Mouse (Mus musculus): Measurements from ENCODE around the gene Efhd1. TPM values are rescaled to one million over a fixed set of nuclear protein-coding genes. Genes with fewer than 3 reads are reported as not detected.

Gene Efhd1
- polyA plus RNA-seq, 1 experiment from 2014 or later, result 2.8 TPM

- H3K9me3 ChIP-seq (ENCODE audit: control insufficient read depth, low read length), result no peaks in the 10 kb centered on the region
- H3K4me1 ChIP-seq (ENCODE audit: control insufficient read depth, insufficient read depth, low read depth, low read length), result no peaks in the 10 kb centered on the region
- no peak overlapping the region for H3K27ac ChIP-seq (ENCODE audit: low read depth, low read length)
- no peak overlapping the region for H3K9ac ChIP-seq (ENCODE audit: low read depth, low read length)
- H3K4me3 ChIP-seq (ENCODE audit: low read length), result no peak overlapping the region
- no peak overlapping the region for H3K4me2 ChIP-seq (ENCODE audit: low read length)
- WGBS, result 68% methylated on average over 4 of the region's 4 CpGs
- H3K36me3 ChIP-seq (ENCODE audit: control insufficient read depth, insufficient read depth, low read length), result no peaks in the 10 kb centered on the region
- no peaks in the 10 kb centered on the region for H3K27me3 ChIP-seq (replicated peaks; ENCODE audit: control insufficient read depth, insufficient read depth, low read length)
- ATAC-seq, result no peak
Measured at GRCm38 (mm10) chr1:87294063-87294710, 30.0 kb downstream of the Efhd1 start.

DNA sequence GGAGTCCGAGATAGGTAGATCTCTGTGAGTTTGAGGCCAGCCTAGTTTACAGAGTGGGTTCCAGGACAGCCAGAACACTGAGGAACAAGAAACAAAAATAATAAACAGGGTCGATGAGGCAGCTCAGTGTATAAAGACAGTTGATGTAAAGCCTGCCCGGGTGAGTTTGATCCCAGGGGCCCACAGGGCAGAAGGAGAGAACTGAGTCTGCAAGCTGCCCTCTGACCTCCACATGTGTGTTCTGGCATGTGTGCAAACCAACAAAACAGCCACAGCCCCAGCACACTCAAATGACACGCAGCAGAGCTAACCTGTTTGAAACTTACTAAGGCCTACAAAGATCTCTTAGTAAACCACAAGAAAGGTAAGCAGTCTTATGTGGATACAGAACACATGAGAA is 30.8 kb downstream of the Efhd1 start:
- 67% methylated on average over 4 of the region's 4 CpGs for WGBS

GRCm38 (mm10) chr1:87297346-87297925 is 33.3 kb downstream of the Efhd1 start:
- no peak overlapping the region for H3K27ac ChIP-seq (ENCODE audit: low read depth, low read length)
- no peaks in the 10 kb centered on the region for H3K27me3 ChIP-seq (replicated peaks; ENCODE audit: control insufficient read depth, insufficient read depth, low read length)
- H3K36me3 ChIP-seq (ENCODE audit: control insufficient read depth, insufficient read depth, low read length), result no peaks in the 10 kb centered on the region
- no peak for ATAC-seq
- no peak overlapping the region for H3K4me3 ChIP-seq (ENCODE audit: low read length)
- no peak overlapping the region for H3K4me2 ChIP-seq (ENCODE audit: low read length)
- no peak overlapping the region for H3K9ac ChIP-seq (ENCODE audit: low read depth, low read length)
- H3K4me1 ChIP-seq (ENCODE audit: control insufficient read depth, insufficient read depth, low read depth, low read length), result no peaks in the 10 kb centered on the region
- WGBS, result 90% methylated on average over 10 of the region's 10 CpGs
- H3K9me3 ChIP-seq (ENCODE audit: control insufficient read depth, low read length), result no peaks in the 10 kb centered on the region

More for the DNA sequence above, 30.8 kb downstream of the Efhd1 start:
- ATAC-seq, result no peak
- no peak overlapping the region for H3K9ac ChIP-seq (ENCODE audit: low read depth, low read length)
- no peak overlapping the region for H3K27ac ChIP-seq (ENCODE audit: low read depth, low read length)
- no peaks in the 10 kb centered on the region for H3K27me3 ChIP-seq (replicated peaks; ENCODE audit: control insufficient read depth, insufficient read depth, low read length)
- no peak overlapping the region for H3K4me2 ChIP-seq (ENCODE audit: low read length)
- no peak overlapping the region for H3K4me3 ChIP-seq (ENCODE audit: low read length)
- no peaks in the 10 kb centered on the region for H3K4me1 ChIP-seq (ENCODE audit: control insufficient read depth, insufficient read depth, low read depth, low read length)
- no peaks in the 10 kb centered on the region for H3K9me3 ChIP-seq (ENCODE audit: control insufficient read depth, low read length)
- no peaks in the 10 kb centered on the region for H3K36me3 ChIP-seq (ENCODE audit: control insufficient read depth, insufficient read depth, low read length)

DNA sequence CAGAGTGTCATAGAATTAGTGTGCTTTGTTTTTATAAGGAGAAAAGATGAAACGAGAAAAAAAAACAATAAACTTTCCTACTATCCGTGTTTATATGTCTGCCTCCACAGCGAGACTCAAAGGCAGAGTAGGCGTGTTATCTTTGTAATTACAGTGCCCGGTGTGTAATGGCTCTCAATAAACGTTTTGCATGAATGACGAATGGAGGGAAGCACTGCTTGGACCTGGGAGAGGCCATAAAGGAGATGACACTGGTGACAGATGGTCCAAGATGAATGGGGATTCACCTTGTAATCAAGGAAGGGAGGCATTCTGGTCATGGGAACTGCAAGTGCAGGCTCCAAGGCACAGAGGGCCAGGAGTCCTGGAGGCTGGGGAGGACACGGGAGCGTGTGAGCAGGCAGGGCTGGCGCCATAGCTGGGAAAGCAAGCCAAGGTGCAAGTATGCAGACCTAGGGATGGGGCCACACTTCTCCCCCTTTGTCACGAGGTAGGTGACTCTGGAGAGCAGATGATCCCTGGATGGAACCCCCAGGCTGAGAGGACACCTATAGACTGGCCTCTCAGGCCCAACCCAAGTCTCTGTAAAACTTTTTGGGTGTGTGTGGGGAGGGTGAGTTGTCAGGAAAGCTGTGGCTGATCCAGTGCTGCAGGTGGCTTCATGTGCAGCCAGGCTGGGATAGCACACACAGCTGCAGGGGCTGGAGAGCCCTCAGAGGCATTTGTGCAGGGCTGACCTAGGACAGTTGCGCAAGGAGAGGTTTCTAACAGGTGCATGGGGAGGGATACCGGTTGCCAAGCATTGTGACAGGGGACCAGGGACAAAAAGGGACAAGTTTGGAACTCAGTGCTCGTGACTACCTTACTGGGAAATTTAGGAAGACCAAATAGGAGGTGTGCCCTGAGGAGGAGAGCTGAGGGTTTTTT is 36.5 kb downstream of the Efhd1 start:
- ATAC-seq, result no peak
- H3K27ac ChIP-seq (ENCODE audit: low read depth, low read length), result no peak overlapping the region
- no peak overlapping the region for H3K4me3 ChIP-seq (ENCODE audit: low read length)
- 0 out of 2 replicates have a peak, but pooled peaks cover 2% of the 10 kb centered on the region for H3K9me3 ChIP-seq (ENCODE audit: control insufficient read depth, low read length)
- no peaks in the 10 kb centered on the region for H3K27me3 ChIP-seq (replicated peaks; ENCODE audit: control insufficient read depth, insufficient read depth, low read length)
- 64% methylated on average over 14 of the region's 14 CpGs for WGBS
- no peaks in the 10 kb centered on the region for H3K36me3 ChIP-seq (ENCODE audit: control insufficient read depth, insufficient read depth, low read length)
- no peak overlapping the region for H3K9ac ChIP-seq (ENCODE audit: low read depth, low read length)
- no peaks in the 10 kb centered on the region for H3K4me1 ChIP-seq (ENCODE audit: control insufficient read depth, insufficient read depth, low read depth, low read length)
- H3K4me2 ChIP-seq (ENCODE audit: low read length), result no peak overlapping the region

DNA sequence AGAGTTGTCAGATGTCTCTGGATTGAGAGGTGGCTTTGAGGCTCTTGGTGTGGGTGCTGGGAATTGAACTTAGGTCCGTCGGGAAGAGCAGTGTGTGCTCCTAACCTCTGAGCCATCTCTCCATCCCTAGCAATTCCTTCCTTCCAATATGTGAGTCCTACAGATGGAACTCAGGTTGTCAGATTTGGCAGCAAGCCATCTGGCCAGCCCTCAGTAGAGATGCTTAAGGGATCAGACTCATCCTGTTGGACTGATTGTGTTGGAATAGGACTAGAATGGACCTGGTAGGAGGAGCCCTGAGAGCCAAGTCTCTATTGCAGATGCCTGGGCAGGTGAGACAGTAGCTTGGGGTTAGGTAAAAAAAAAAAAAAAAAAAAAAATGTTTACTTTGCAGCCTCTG is 37.8 kb downstream of the Efhd1 start:
- 84% methylated on average over 2 of the region's 2 CpGs for WGBS
- H3K9ac ChIP-seq (ENCODE audit: low read depth, low read length), result no peak overlapping the region

DNA sequence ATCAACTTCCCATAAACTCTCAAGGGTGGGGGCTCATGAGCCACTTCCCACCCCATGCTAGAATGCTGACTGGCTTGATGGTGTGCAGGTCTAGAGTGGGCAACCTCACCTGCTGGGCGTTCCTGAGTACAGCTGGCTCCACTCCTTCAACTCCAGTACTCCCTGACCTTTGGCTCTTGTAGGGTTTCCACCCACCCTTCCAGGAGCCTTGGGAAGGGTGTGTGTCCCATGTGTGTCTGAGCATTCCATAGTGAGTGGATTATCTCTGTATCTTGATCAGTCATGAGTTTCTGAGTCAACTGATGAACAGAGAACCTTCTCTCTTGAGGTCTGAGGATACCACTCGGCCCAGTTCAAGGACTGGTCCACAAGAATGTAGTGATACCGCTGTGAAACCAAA is 44.8 kb downstream of the Efhd1 start:
- Histone ChIP-seq H3K27me3 (replicated peaks; ENCODE audit: control insufficient read depth, insufficient read depth, low read length) (no peaks in the 10 kb centered on the region), H3K9me3 (ENCODE audit: control insufficient read depth, low read length) (no peaks in the 10 kb centered on the region), H3K36me3 (ENCODE audit: control insufficient read depth, insufficient read depth, low read length) (no peaks in the 10 kb centered on the region), H3K4me3 (ENCODE audit: low read length) (no peak overlapping the region), H3K4me1 (ENCODE audit: control insufficient read depth, insufficient read depth, low read depth, low read length) (no peaks in the 10 kb centered on the region), H3K4me2 (ENCODE audit: low read length) (no peak overlapping the region), H3K9ac (ENCODE audit: low read depth, low read length) (no peak overlapping the region), H3K27ac (ENCODE audit: low read depth, low read length) (no peak overlapping the region)
- 92% methylated on average over 3 of the region's 3 CpGs for WGBS
- no peak for ATAC-seq

More for the DNA sequence above, 37.8 kb downstream of the Efhd1 start:
- Histone ChIP-seq H3K4me3 (ENCODE audit: low read length) (no peak overlapping the region), H3K27me3 (replicated peaks; ENCODE audit: control insufficient read depth, insufficient read depth, low read length) (no peaks in the 10 kb centered on the region), H3K4me1 (ENCODE audit: control insufficient read depth, insufficient read depth, low read depth, low read length) (no peaks in the 10 kb centered on the region), H3K4me2 (ENCODE audit: low read length) (no peak overlapping the region), H3K9me3 (ENCODE audit: control insufficient read depth, low read length) (0 out of 2 replicates have a peak, but pooled peaks cover 2% of the 10 kb centered on the region), H3K36me3 (ENCODE audit: control insufficient read depth, insufficient read depth, low read length) (no peaks in the 10 kb centered on the region), H3K27ac (ENCODE audit: low read depth, low read length) (no peak overlapping the region)
- no peak for ATAC-seq

- WGBS, result 89% methylated on average over 16 of the region's 16 CpGs
- ATAC-seq, result no peak
- Histone ChIP-seq H3K27me3 (replicated peaks; ENCODE audit: control insufficient read depth, insufficient read depth, low read length) (no peaks in the 10 kb centered on the region), H3K4me1 (ENCODE audit: control insufficient read depth, insufficient read depth, low read depth, low read length) (no peaks in the 10 kb centered on the region), H3K9ac (ENCODE audit: low read depth, low read length) (no peak overlapping the region), H3K4me2 (ENCODE audit: low read length) (no peak overlapping the region), H3K36me3 (ENCODE audit: control insufficient read depth, insufficient read depth, low read length) (no peaks in the 10 kb centered on the region), H3K27ac (ENCODE audit: low read depth, low read length) (no peak overlapping the region), H3K9me3 (ENCODE audit: control insufficient read depth, low read length) (no peaks in the 10 kb centered on the region), H3K4me3 (ENCODE audit: low read length) (no peak overlapping the region)
Measured at GRCm38 (mm10) chr1:87309621-87310020, 45.5 kb downstream of the Efhd1 start.

DNA sequence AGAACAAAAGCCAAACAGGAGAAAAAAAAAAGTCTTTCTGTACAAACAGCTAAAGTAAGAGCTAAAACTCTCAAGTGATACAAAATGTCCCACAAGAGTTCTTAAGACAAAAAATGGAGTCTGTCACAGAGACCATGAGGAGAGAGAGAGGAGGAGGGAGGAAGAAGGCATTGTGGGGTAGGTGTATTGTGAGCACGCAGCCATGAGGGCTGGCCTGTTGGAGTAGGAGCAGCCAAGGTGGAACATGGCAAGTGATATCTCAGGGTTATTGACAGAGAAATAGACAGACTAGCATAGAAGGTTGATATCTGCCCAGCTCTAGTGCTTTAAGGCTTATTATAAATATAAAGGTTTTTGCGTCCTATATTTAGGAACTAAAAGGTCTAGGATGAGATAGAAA is 48.5 kb downstream of the Efhd1 start:
- H3K4me1 ChIP-seq (ENCODE audit: control insufficient read depth, insufficient read depth, low read depth, low read length), result no peaks in the 10 kb centered on the region
- no peaks in the 10 kb centered on the region for H3K27me3 ChIP-seq (replicated peaks; ENCODE audit: control insufficient read depth, insufficient read depth, low read length)
- no peak overlapping the region for H3K9ac ChIP-seq (ENCODE audit: low read depth, low read length)
- H3K36me3 ChIP-seq (ENCODE audit: control insufficient read depth, insufficient read depth, low read length), result no peaks in the 10 kb centered on the region
- H3K9me3 ChIP-seq (ENCODE audit: control insufficient read depth, low read length), result no peaks in the 10 kb centered on the region
- H3K4me2 ChIP-seq (ENCODE audit: low read length), result no peak overlapping the region
- 90% methylated on average over 2 of the region's 2 CpGs for WGBS
- no peak overlapping the region for H3K27ac ChIP-seq (ENCODE audit: low read depth, low read length)
- no peak overlapping the region for H3K4me3 ChIP-seq (ENCODE audit: low read length)
- ATAC-seq, result no peak

DNA sequence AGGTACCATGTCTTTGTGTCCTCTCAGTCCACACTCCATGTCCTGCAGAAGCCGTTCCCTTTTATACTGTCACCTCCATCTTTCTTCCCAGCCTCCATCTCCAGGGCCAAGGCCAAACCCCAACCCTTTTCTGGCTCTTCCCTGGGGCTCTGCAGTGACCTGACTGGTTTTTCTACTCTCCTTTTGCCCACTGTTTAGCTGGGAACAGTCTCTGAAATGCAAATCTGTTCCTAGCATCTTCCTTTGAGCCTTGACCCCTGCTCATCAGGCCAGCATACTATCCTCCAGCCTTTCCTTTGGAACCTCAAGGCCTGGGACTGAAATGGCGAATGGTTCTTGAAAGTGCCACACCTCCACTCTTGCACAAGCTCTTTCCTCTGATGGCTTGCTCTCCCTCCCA is 49.0 kb downstream of the Efhd1 start:
- no peaks in the 10 kb centered on the region for H3K36me3 ChIP-seq (ENCODE audit: control insufficient read depth, insufficient read depth, low read length)
- no peak for ATAC-seq
- 86% methylated on average over 2 of the region's 2 CpGs for WGBS

More for the DNA sequence above, 49.0 kb downstream of the Efhd1 start:
- H3K27me3 ChIP-seq (replicated peaks; ENCODE audit: control insufficient read depth, insufficient read depth, low read length), result no peaks in the 10 kb centered on the region
- no peak overlapping the region for H3K4me3 ChIP-seq (ENCODE audit: low read length)
- no peaks in the 10 kb centered on the region for H3K9me3 ChIP-seq (ENCODE audit: control insufficient read depth, low read length)
- H3K27ac ChIP-seq (ENCODE audit: low read depth, low read length), result no peak overlapping the region
- H3K4me1 ChIP-seq (ENCODE audit: control insufficient read depth, insufficient read depth, low read depth, low read length), result no peaks in the 10 kb centered on the region
- H3K4me2 ChIP-seq (ENCODE audit: low read length), result no peak overlapping the region
- H3K9ac ChIP-seq (ENCODE audit: low read depth, low read length), result no peak overlapping the region
